Mouse (Mus musculus): ENCODE data around the gene Gm10715.
A peak's percentile ranks its signal among the peaks of the same experiment; 100 is the strongest.
"Not testable (repeated sequence)": the region's sequence is repeated elsewhere in the genome, so short reads cannot be mapped to it uniquely, and the experiment has no call there.

The Gm10715 gene

GRCm38 (mm10) chr9:3024912-3025467, 11.7 kb upstream of the Gm10715 start, which contains the start of gene Gm10717:
TSS of gene Gm10717 (plus strand) at chr9:3025417.
- peak; percentile 43 for DNase-seq (ENCODE audit: low spot score)

GRCm38 (mm10) chr9:3025653-3026052, 11.0 kb upstream of the Gm10715 start:
- DNase-seq (ENCODE audit: low spot score), result peak; percentile 68

- DNase-seq (ENCODE audit: low spot score), result not testable (repeated sequence)
These were observed 10.5 kb upstream of the Gm10715 start for GRCm38 (mm10) chr9:3026136-3026535.

- DNase-seq (ENCODE audit: low spot score), result not testable (repeated sequence)
These were observed 9.9 kb upstream of the Gm10715 start for GRCm38 (mm10) chr9:3026741-3027140.

GRCm38 (mm10) chr9:3027200-3027599, 9.5 kb upstream of the Gm10715 start:
- not testable (repeated sequence) for DNase-seq (ENCODE audit: low spot score)

- DNase-seq (ENCODE audit: low spot score), result peak; percentile 12
These were observed 7.2 kb upstream of the Gm10715 start for GRCm38 (mm10) chr9:3029276-3030000.

GRCm38 (mm10) chr9:3030677-3031318, 5.9 kb upstream of the Gm10715 start:
- not testable (repeated sequence) for DNase-seq (ENCODE audit: low spot score)

GRCm38 (mm10) chr9:3034299-3034698, 2.4 kb upstream of the Gm10715 start, which contains the start of gene Gm17535:
TSS of gene Gm17535 (plus strand) at chr9:3034599.
- not testable (repeated sequence) for DNase-seq (ENCODE audit: low spot score)

GRCm38 (mm10) chr9:3038161-3038560, 1.5 kb downstream of the Gm10715 start:
- not testable (repeated sequence) for DNase-seq (ENCODE audit: low spot score)

Data from urinary bladder, postnatal 25 days (tissue).